Comparison of ENCODE assay signal across 8 mouse cellular contexts in genomic region chr19:12002125-12002524, GRCm38 (mm10). TPM values are rescaled to one million over a fixed set of nuclear protein-coding genes. Genes with fewer than 3 reads are reported as not detected.
A peak's percentile ranks its signal among the peaks of the same experiment; 100 is the strongest.
DNase-seq lines count a peak whose midpoint lies in the region; ATAC-seq and TF ChIP-seq lines count a peak whose summit lies in the region.

No protein-coding gene starts in this region.

- H3K4me2 ChIP-seq in embryonic facial prominence, embryonic 12.5 days (replicated peaks) = peak overlapping the region; percentile 34
- peak overlapping the region; percentile 42 for H3K4me2 ChIP-seq in heart, embryonic 12.5 days
- peak overlapping the region; percentile 31 for H3K4me2 ChIP-seq in kidney, embryonic 14.5 days (replicated peaks; ENCODE audit: low read depth, low read length)
- peak overlapping the region; percentile 47 for H3K4me2 ChIP-seq in liver, embryonic 13.5 days

- H3K4me3 ChIP-seq in C2C12 (ENCODE audit: insufficient read depth, poor library complexity, severe bottlenecking) = no peak overlapping the region
- 0 out of 2 replicates have a peak overlapping the region, but pooled peaks have one; percentile 7 for H3K4me3 ChIP-seq in embryonic facial prominence, embryonic 12.5 days
- peak overlapping the region; percentile 3; the same call in 1 of the 2 replicates for H3K4me3 ChIP-seq in heart, embryonic 12.5 days
- peak overlapping the region; percentile 15 for H3K4me3 ChIP-seq in kidney, embryonic 14.5 days (ENCODE audit: low read length)
- peak overlapping the region; percentile 25 for H3K4me3 ChIP-seq in liver, embryonic 13.5 days (replicated peaks)

- peaks cover 15% of the 10 kb centered on the region; the same call in 1 of the 2 replicates for H3K4me1 ChIP-seq in embryonic facial prominence, embryonic 12.5 days
- H3K4me1 ChIP-seq in heart, embryonic 12.5 days (replicated peaks) = peaks cover 12% of the 10 kb centered on the region
- peaks cover 6% of the 10 kb centered on the region; the same call in 1 of the 2 replicates for H3K4me1 ChIP-seq in kidney, embryonic 14.5 days (ENCODE audit: control insufficient read depth, insufficient read depth, low read length)
- peaks cover 41% of the 10 kb centered on the region for H3K4me1 ChIP-seq in liver, embryonic 13.5 days (replicated peaks)

- ATAC-seq in embryonic facial prominence, embryonic 12.5 days (ENCODE audit: insufficient number of reproducible peaks, insufficient read depth, low FRiP score, low TSS enrichment) = no peak
- ATAC-seq in heart, embryonic 12.5 days (ENCODE audit: insufficient number of reproducible peaks, low FRiP score) = peak; percentile 31; the same call in 1 of the 2 replicates
- peak; percentile 71 for ATAC-seq in kidney, embryonic 14.5 days (ENCODE audit: low FRiP score, low TSS enrichment)
- peak; percentile 79 for ATAC-seq in liver, embryonic 13.5 days (ENCODE audit: low read depth)

- no peaks in the 10 kb centered on the region for H3K27me3 ChIP-seq in C2C12 (ENCODE audit: control insufficient read depth, insufficient read depth, insufficient read length)
- no peaks in the 10 kb centered on the region for H3K27me3 ChIP-seq in embryonic facial prominence, embryonic 12.5 days
- H3K27me3 ChIP-seq in heart, embryonic 12.5 days (replicated peaks) = no peaks in the 10 kb centered on the region
- H3K27me3 ChIP-seq in kidney, embryonic 14.5 days (ENCODE audit: control insufficient read depth, insufficient read depth, low read length) = no peaks in the 10 kb centered on the region
- H3K27me3 ChIP-seq in liver, embryonic 13.5 days = no peaks in the 10 kb centered on the region

- DNase-seq in ZHBTc4 (ENCODE audit: low read depth, low spot score) = peak; percentile 88
- peak; percentile 75 for DNase-seq in liver, embryonic 13.5 days
- DNase-seq in naive thymus-derived CD4-positive, alpha-beta T cell, adult 2 months (ENCODE audit: low read depth) = peak; percentile 83
- peak; percentile 84 for DNase-seq in thymus, postnatal 0 days (ENCODE audit: low spot score)

- H3K79me2 ChIP-seq in C2C12 (ENCODE audit: control insufficient read depth, insufficient read depth) = no peaks in the 10 kb centered on the region

- no peaks in the 10 kb centered on the region for H3K79me3 ChIP-seq in C2C12 (ENCODE audit: low read depth)

- WGBS in embryonic facial prominence, embryonic 12.5 days = 2% methylated on average over 11 of the region's 11 CpGs
- 5% methylated on average over 11 of the region's 11 CpGs for WGBS in heart, embryonic 12.5 days
- whole genome bisulfite sequencing in kidney, embryonic 14.5 days = 2% methylated on average over 11 of the region's 11 CpGs
- 1% methylated on average over 11 of the region's 11 CpGs for WGBS in liver, embryonic 13.5 days (ENCODE audit: insufficient replicate concordance)

- no peak overlapping the region for H3K27ac ChIP-seq in embryonic facial prominence, embryonic 12.5 days
- no peak overlapping the region for H3K27ac ChIP-seq in heart, embryonic 12.5 days (ENCODE audit: poor library complexity, severe bottlenecking)
- H3K27ac ChIP-seq in kidney, embryonic 14.5 days (ENCODE audit: low read depth, low read length) = no peak overlapping the region
- peak overlapping the region; percentile 7; the same call in 1 of the 2 replicates for H3K27ac ChIP-seq in liver, embryonic 13.5 days

- no peak overlapping the region for H3ac ChIP-seq in C2C12 (ENCODE audit: control insufficient read depth, insufficient read length, low read depth)

- H3K36me3 ChIP-seq in C2C12 (ENCODE audit: control insufficient read depth, insufficient read depth) = no peaks in the 10 kb centered on the region
- no peaks in the 10 kb centered on the region for H3K36me3 ChIP-seq in embryonic facial prominence, embryonic 12.5 days
- no peaks in the 10 kb centered on the region for H3K36me3 ChIP-seq in heart, embryonic 12.5 days
- no peaks in the 10 kb centered on the region for H3K36me3 ChIP-seq in kidney, embryonic 14.5 days (ENCODE audit: control insufficient read depth, insufficient read depth, low read length)
- H3K36me3 ChIP-seq in liver, embryonic 13.5 days = no peaks in the 10 kb centered on the region

- no peak overlapping the region for H3K9ac ChIP-seq in embryonic facial prominence, embryonic 12.5 days
- no peak overlapping the region for H3K9ac ChIP-seq in heart, embryonic 12.5 days
- no peak overlapping the region for H3K9ac ChIP-seq in kidney, embryonic 14.5 days (ENCODE audit: low read depth, low read length)
- H3K9ac ChIP-seq in liver, embryonic 13.5 days = no peak overlapping the region

- no peaks in the 10 kb centered on the region for H3K9me3 ChIP-seq in embryonic facial prominence, embryonic 12.5 days
- no peaks in the 10 kb centered on the region for H3K9me3 ChIP-seq in heart, embryonic 12.5 days (replicated peaks)
- no peaks in the 10 kb centered on the region for H3K9me3 ChIP-seq in kidney, embryonic 14.5 days (ENCODE audit: control insufficient read depth, low read length)
- H3K9me3 ChIP-seq in liver, embryonic 13.5 days (replicated peaks) = no peaks in the 10 kb centered on the region

- TF ChIP-seq CTCF in C2C12 (IDR thresholded peaks at IDR 0.05; ENCODE audit: control insufficient read depth, insufficient read depth, insufficient read length) = no peak

TF ChIP-seq in C2C12, 6 proteins besides CTCF, POLR2A, EP300 and RAD21:
- peak; percentile 64 for TF ChIP-seq MAX (IDR thresholded peaks at IDR 0.05)
- no peak for TF ChIP-seq MYOG (IDR thresholded peaks at IDR 0.05; ENCODE audit: control insufficient read depth, extremely low read depth, insufficient read length)

RNA-seq across cellular contexts. Expression of gene Osbp, which starts 36.4 kb away (rescaled TPM):
- polyA plus RNA-seq in C2C12 (2012; fragmentation: generic; extraction: Trizol) = 14.3 TPM
- polyA plus RNA-seq in embryonic facial prominence, embryonic 12.5 days (2016; fragmentation: Nextera tagmentation; extraction: Ambion mirVana) = 5.6 and 6.0 TPM in 2 replicates
- polyA plus RNA-seq in heart, embryonic 12.5 days (2016; fragmentation: Nextera tagmentation; extraction: Ambion mirVana) = 6.3 and 7.6 TPM in 2 replicates
- polyA plus RNA-seq in kidney, embryonic 14.5 days (2014; fragmentation: Nextera tagmentation; extraction: Ambion mirVana) = 7.5 and 9.4 TPM in 2 replicates
- polyA plus RNA-seq in liver, embryonic 13.5 days (2015; fragmentation: Nextera tagmentation; extraction: Ambion mirVana) = 2.2 and 2.4 TPM in 2 replicates
- 5.4 and 6.5 TPM in 2 replicates for polyA plus RNA-seq in thymus, postnatal 0 days (2015; fragmentation: Nextera tagmentation; extraction: Ambion mirVana)

RNA-seq across cellular contexts. Expression of gene Olfr1423, which starts 39.0 kb away (rescaled TPM):
- 0.01 TPM for polyA plus RNA-seq in C2C12 (2012; fragmentation: generic; extraction: Trizol)
- not detected in 2 replicates for polyA plus RNA-seq in embryonic facial prominence, embryonic 12.5 days (2016; fragmentation: Nextera tagmentation; extraction: Ambion mirVana)
- polyA plus RNA-seq in heart, embryonic 12.5 days (2016; fragmentation: Nextera tagmentation; extraction: Ambion mirVana) = not detected in 2 replicates
- polyA plus RNA-seq in kidney, embryonic 14.5 days (2014; fragmentation: Nextera tagmentation; extraction: Ambion mirVana) = not detected in 2 replicates
- polyA plus RNA-seq in liver, embryonic 13.5 days (2015; fragmentation: Nextera tagmentation; extraction: Ambion mirVana) = 0.03 TPM in 1 of 2 replicates, not detected in the other
- not detected in 2 replicates for polyA plus RNA-seq in thymus, postnatal 0 days (2015; fragmentation: Nextera tagmentation; extraction: Ambion mirVana)
